Mouse (Mus musculus) embryo, embryonic 10.5 days (tissue): Measurements from ENCODE around the gene Olfr1454.

Source experiments
- DNase-seq: peaks from one replicate; pipeline ENCODE4 v3.0.0-alpha.2; 2015; ENCODE audit warnings: low spot score

Gene Olfr1454

DNA sequence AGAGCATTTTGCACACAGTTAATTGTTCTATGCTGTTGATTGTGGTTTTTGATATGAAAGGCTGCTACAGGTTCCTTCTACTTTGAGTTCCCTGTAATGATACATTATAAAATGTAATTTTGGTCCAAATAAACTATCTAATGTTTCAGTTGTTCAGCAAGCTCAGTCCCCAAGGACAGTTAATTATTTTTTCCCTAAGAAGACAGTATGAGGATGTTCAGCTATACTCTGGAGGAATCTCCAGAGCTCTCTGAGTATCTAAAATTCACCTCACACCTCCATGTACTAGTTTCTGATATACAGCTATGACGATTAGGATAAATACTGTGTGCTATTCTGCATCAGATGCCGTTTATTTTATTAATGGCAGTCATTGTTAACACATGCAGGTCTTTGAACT is at the start of gene Olfr1454:
Gene Olfr1454, plus strand, starts transcription at position 301 of the 400 bp plus-strand sequence.
- no peak for DNase-seq

DNA sequence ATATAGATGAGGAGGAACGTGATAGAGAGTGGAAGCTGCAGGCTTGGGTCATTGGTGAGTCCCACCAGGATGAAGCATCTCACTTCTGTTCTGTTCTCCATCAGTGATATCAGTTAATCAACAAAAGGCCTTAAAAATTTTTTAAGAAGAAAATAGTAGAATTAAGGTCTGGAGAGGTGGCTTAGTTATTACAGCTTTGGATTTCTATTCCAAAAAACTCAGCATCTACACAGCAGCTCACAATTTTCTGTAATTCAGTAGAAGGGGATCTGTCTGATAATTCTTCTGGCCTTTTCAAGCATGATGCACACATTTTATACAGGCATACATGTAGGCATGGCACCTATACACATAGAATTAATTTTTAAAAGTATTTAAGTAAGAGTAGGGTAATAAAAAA is 32.2 kb upstream of the Olfr1454 start, which contains the start of gene Olfr1453:
Gene Olfr1453, minus strand, starts transcription at position 101 of the 400 bp plus-strand sequence.
- DNase-seq = no peak

DNA sequence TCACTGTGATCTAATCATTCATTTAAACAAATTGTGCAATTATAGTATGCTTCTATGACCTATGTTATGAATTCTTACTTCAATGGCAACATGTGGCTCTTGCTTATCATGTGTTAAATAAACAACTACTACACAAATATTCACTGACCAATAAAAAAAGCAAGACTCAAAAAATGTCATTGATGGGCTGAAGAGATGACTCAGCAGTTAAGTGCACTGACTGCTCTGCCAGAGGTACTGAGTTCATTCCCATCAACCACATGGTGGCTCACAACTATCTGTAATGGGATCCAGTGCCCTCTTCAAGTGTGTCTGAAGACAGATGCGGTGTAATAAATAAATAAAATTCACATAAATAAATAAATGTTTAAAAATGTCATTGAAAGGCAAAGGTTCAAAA is 33.5 kb downstream of the Olfr1454 start:
- no peak for DNase-seq

DNA sequence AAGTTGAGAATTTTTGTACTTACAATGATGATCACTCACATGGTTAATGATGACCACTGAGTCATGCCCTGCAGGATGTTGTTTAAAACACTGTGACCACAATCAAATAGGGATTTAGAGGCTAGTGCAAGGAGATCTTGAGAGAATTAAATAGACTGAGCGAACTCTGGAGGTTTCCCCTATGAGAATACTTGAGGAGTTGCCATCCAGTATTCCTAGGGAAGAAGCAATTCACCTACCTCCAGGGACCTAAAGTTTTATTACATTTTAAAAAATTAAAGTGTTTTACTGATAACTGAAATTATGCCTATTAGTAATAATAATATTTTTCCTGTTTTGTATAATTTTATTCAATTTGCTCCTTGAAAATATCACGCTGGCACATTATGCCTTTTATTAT is 37.4 kb downstream of the Olfr1454 start, which contains the start of gene Olfr1457:
Gene Olfr1457, minus strand, starts transcription at position 101 of the 400 bp plus-strand sequence.
- no peak for DNase-seq

DNA sequence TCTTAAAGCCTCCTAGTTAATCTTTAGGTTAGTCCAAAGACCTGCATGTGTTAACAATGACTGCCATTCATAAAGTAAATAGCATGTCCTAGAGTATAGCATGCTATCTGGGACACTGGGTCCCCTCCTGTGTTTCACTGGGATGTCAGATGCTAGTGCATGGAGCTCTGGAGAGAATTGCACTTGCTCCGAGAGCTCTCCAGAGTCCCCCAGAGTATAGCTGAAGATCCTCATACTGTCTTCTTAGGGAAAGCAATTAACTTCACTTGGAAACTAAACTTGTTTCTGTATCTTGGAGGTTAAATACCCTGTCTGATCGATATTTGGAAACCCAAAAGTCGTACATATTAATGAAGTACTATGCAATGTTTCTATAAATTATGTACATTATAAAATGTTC is 46.3 kb downstream of the Olfr1454 start, which contains the start of gene Olfr1458:
Gene Olfr1458, minus strand, starts transcription at position 101 of the 400 bp plus-strand sequence.
- no peak for DNase-seq
